ENCODE assay signal across 8 mouse cellular contexts in the genomic region with DNA sequence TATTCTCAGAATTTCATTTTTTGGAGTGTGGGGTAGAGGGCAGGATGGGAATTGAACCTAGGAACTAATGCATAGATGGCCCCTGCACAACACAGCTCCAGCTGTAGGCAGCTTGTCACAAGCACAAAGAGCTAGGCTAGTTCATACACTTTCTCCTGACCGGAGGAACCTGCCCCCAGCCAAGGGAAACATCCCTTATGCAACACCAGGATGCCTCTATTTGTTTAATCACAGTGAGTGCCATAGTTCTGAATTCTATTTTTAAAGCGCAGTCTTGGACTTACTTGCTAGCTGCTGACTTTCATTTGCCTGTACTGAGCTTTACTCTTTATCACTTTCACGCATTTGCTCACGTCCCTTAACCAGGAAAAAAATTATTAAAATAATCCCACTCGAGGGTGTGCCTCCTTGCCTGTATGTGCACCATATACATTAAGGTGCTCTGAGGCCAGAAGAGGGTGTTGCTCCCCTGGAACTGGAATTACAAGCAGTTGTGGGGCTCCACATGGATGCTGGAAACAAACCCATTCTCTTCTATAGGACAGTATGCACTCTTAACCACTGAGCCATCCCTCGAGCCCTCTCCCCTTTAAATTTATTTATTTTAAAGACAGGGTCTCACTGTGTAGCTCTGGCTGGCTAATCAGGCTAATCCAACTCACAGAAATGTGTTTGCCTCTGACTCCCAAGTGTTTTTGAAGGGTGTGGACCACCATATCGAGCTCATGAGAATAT. TPM values are rescaled to one million over a fixed set of nuclear protein-coding genes. Genes with fewer than 3 reads are reported as not detected.
A peak's percentile ranks its signal among the peaks of the same experiment; 100 is the strongest.
DNase-seq lines count a peak whose midpoint lies in the region; ATAC-seq lines count a peak whose summit lies in the region.

No protein-coding gene starts in this region.

- H3K27ac ChIP-seq in embryonic facial prominence, embryonic 13.5 days = 0 out of 2 replicates have a peak overlapping the region, but pooled peaks have one; percentile 62
- no peak overlapping the region for H3K27ac ChIP-seq in intestine, embryonic 16.5 days (ENCODE audit: low read length)
- H3K27ac ChIP-seq in midbrain, embryonic 15.5 days = peak overlapping the region; percentile 66; the same call in 1 of the 2 replicates

- no peak for ATAC-seq in embryonic facial prominence, embryonic 13.5 days (ENCODE audit: insufficient number of reproducible peaks, insufficient read depth, low FRiP score, low TSS enrichment, low read depth)
- ATAC-seq in intestine, embryonic 16.5 days = no peak
- ATAC-seq in midbrain, embryonic 15.5 days (replicated peaks) = peak; percentile 29

- H3K27me3 ChIP-seq in embryonic facial prominence, embryonic 13.5 days = no peaks in the 10 kb centered on the region
- no peaks in the 10 kb centered on the region for H3K27me3 ChIP-seq in intestine, embryonic 16.5 days (replicated peaks; ENCODE audit: control insufficient read depth, insufficient read depth, low read length)
- H3K27me3 ChIP-seq in midbrain, embryonic 15.5 days (replicated peaks) = no peaks in the 10 kb centered on the region

- peak; percentile 94 for DNase-seq in heart, adult 11 months
- no peak for DNase-seq in heart, postnatal 4 days
- DNase-seq in left cerebral cortex, postnatal 14 days (ENCODE audit: low spot score in 2 of 2) = no peak
- DNase-seq in right cerebral cortex, adult 2 months (ENCODE audit: low spot score in 2 of 2) = no peak
- no peak for DNase-seq in cerebellum, adult 11-12 months

- peaks cover 15% of the 10 kb centered on the region; the same call in 1 of the 2 replicates for H3K4me1 ChIP-seq in embryonic facial prominence, embryonic 13.5 days
- H3K4me1 ChIP-seq in intestine, embryonic 16.5 days (ENCODE audit: control insufficient read depth, insufficient read depth, low read length) = no peaks in the 10 kb centered on the region
- peaks cover 7% of the 10 kb centered on the region for H3K4me1 ChIP-seq in midbrain, embryonic 15.5 days

- 74% methylated on average over 7 of the region's 7 CpGs for WGBS in embryonic facial prominence, embryonic 13.5 days
- 68% methylated on average over 7 of the region's 7 CpGs for WGBS in intestine, embryonic 16.5 days
- 71% methylated on average over 7 of the region's 7 CpGs for WGBS in midbrain, embryonic 15.5 days

- H3K9me3 ChIP-seq in embryonic facial prominence, embryonic 13.5 days = no peaks in the 10 kb centered on the region
- H3K9me3 ChIP-seq in intestine, embryonic 16.5 days (ENCODE audit: control insufficient read depth, low read length) = no peaks in the 10 kb centered on the region
- H3K9me3 ChIP-seq in midbrain, embryonic 15.5 days = no peaks in the 10 kb centered on the region

- no peak overlapping the region; the same call in 1 of the 2 replicates for H3K4me3 ChIP-seq in embryonic facial prominence, embryonic 13.5 days
- H3K4me3 ChIP-seq in intestine, embryonic 16.5 days (ENCODE audit: low read length) = no peak overlapping the region
- peak overlapping the region; percentile 76 for H3K4me3 ChIP-seq in midbrain, embryonic 15.5 days

- intact Hi-C loops in left cerebral cortex, postnatal 14 days (cut with DNase I) = loop anchor here (10.0 kb wide), 1 partner anchor 344 kb away; no protein-coding TSS in a partner anchor

- no peaks in the 10 kb centered on the region for H3K36me3 ChIP-seq in embryonic facial prominence, embryonic 13.5 days
- H3K36me3 ChIP-seq in intestine, embryonic 16.5 days (ENCODE audit: control insufficient read depth, insufficient read depth, low read length) = no peaks in the 10 kb centered on the region
- H3K36me3 ChIP-seq in midbrain, embryonic 15.5 days (replicated peaks) = no peaks in the 10 kb centered on the region

- peak overlapping the region; percentile 67 for H3K4me2 ChIP-seq in embryonic facial prominence, embryonic 13.5 days
- H3K4me2 ChIP-seq in intestine, embryonic 16.5 days (ENCODE audit: low read depth, low read length) = peak overlapping the region; percentile 76
- peak overlapping the region; percentile 74 for H3K4me2 ChIP-seq in midbrain, embryonic 15.5 days

- H3K9ac ChIP-seq in embryonic facial prominence, embryonic 13.5 days = peak overlapping the region; percentile 89; the same call in 1 of the 2 replicates
- H3K9ac ChIP-seq in intestine, embryonic 16.5 days (ENCODE audit: low read depth, low read length) = peak overlapping the region; percentile 91; the same call in 1 of the 2 replicates
- H3K9ac ChIP-seq in midbrain, embryonic 15.5 days = no peak overlapping the region

RNA-seq across cellular contexts. Expression of a gene that starts 0.8 kb away (rescaled TPM):
- total RNA-seq in heart, postnatal 4 days (2021) = 10 to 100 TPM; 41.4 to 44.1 TPM
- 33.4 and 33.9 TPM in 2 replicates for polyA plus RNA-seq in embryonic facial prominence, embryonic 13.5 days (2015; fragmentation: Nextera tagmentation; extraction: Ambion mirVana)
- 17.9 and 20.8 TPM in 2 replicates for polyA plus RNA-seq in intestine, embryonic 16.5 days (2015; fragmentation: Nextera tagmentation; extraction: Ambion mirVana)
- polyA plus RNA-seq in midbrain, embryonic 15.5 days (2015; fragmentation: Nextera tagmentation; extraction: Ambion mirVana) = 21.3 and 24.0 TPM in 2 replicates
- 10 to 100 TPM; 28.4 to 30.3 TPM for total RNA-seq in left cerebral cortex, postnatal 14 days (2021)

RNA-seq across cellular contexts. Expression of a gene that starts 56.3 kb away (rescaled TPM):
- 10 to 100 TPM; 23.7 to 25.5 TPM for total RNA-seq in heart, postnatal 4 days (2021)
- 30.8 and 31.9 TPM in 2 replicates for polyA plus RNA-seq in embryonic facial prominence, embryonic 13.5 days (2015; fragmentation: Nextera tagmentation; extraction: Ambion mirVana)
- polyA plus RNA-seq in intestine, embryonic 16.5 days (2015; fragmentation: Nextera tagmentation; extraction: Ambion mirVana) = 37.9 and 39.7 TPM in 2 replicates
- polyA plus RNA-seq in midbrain, embryonic 15.5 days (2015; fragmentation: Nextera tagmentation; extraction: Ambion mirVana) = 39.7 and 41.9 TPM in 2 replicates
- total RNA-seq in left cerebral cortex, postnatal 14 days (2021) = 10 to 100 TPM; 28.5 to 34.2 TPM
